Mouse (Mus musculus) embryo, embryonic 10 days (tissue): ENCODE results near the gene Opa3.

Source experiments
- DNase-seq: peaks from one replicate; pipeline ENCODE4 v3.0.0-alpha.2; 2015; ENCODE audit warnings: low spot score

Opa3 gene

GRCm38 (mm10) chr7:19246855-19247254 lies 18.7 kb downstream of the Opa3 start:
- no peak for DNase-seq

GRCm38 (mm10) chr7:19247511-19247910 lies 19.4 kb downstream of the Opa3 start:
- no peak for DNase-seq

- no peak for DNase-seq
Observed at GRCm38 (mm10) chr7:19252078-19252477, 23.9 kb downstream of the Opa3 start.

GRCm38 (mm10) chr7:19253437-19253836 lies 25.3 kb downstream of the Opa3 start:
- no peak for DNase-seq

GRCm38 (mm10) chr7:19255395-19255794 lies 27.3 kb downstream of the Opa3 start:
- no peak for DNase-seq

GRCm38 (mm10) chr7:19256567-19256966 lies 28.4 kb downstream of the Opa3 start:
- DNase-seq, result no peak

- peak; percentile 86 for DNase-seq
Observed at GRCm38 (mm10) chr7:19257390-19258022, 29.4 kb downstream of the Opa3 start.

GRCm38 (mm10) chr7:19258336-19258735 lies 30.2 kb downstream of the Opa3 start:
- no peak for DNase-seq

GRCm38 (mm10) chr7:19265147-19265546 lies 37.0 kb downstream of the Opa3 start:
- no peak for DNase-seq

GRCm38 (mm10) chr7:19265928-19266822 lies 38.0 kb downstream of the Opa3 start:
- DNase-seq, result no peak

- no peak for DNase-seq
Observed at GRCm38 (mm10) chr7:19267051-19267450, 38.9 kb downstream of the Opa3 start.

- DNase-seq, result no peak
Observed at GRCm38 (mm10) chr7:19268993-19269681, 41.0 kb downstream of the Opa3 start.

- peak; percentile 77 for DNase-seq
Observed at GRCm38 (mm10) chr7:19269721-19270441, 41.7 kb downstream of the Opa3 start.

GRCm38 (mm10) chr7:19270509-19271237 lies 42.5 kb downstream of the Opa3 start:
- DNase-seq, result peak; percentile 35

GRCm38 (mm10) chr7:19271238-19272172 lies 43.4 kb downstream of the Opa3 start, which contains the start of gene Vasp:
Gene Vasp (minus strand): TSS chr7:19271817.
- peak; percentile 90 for DNase-seq

- DNase-seq, result peak; percentile 87
Observed at GRCm38 (mm10) chr7:19272173-19272764, 44.1 kb downstream of the Opa3 start.

GRCm38 (mm10) chr7:19276253-19276652 lies 48.1 kb downstream of the Opa3 start:
- no peak for DNase-seq

- no peak for DNase-seq
Observed at GRCm38 (mm10) chr7:19279052-19279451, 50.9 kb downstream of the Opa3 start.

GRCm38 (mm10) chr7:19279581-19280114 lies 51.5 kb downstream of the Opa3 start, which contains the start of gene Ppm1n:
Gene Ppm1n (minus strand): TSS chr7:19280064.
- DNase-seq, result peak; percentile 27
